Mouse (Mus musculus) liver, embryonic 13.5 days (tissue): ENCODE results near the gene Psmd8. TPM values are rescaled to one million over a fixed set of nuclear protein-coding genes. Genes with fewer than 3 reads are reported as not detected.
"Not testable (repeated sequence)": the region's sequence is repeated elsewhere in the genome, so short reads cannot be mapped to it uniquely, and the experiment has no call there.

ENCODE experiments used
- ATAC-seq: fragments of 200-750 bp; cut with Nextera tagmentation; 2 replicates; pipeline ENCODE4 v1.8.0; 2017; ENCODE audit warnings: low read depth, mild to moderate bottlenecking, moderate number of reproducible peaks, moderate library complexity
- DNase-seq: peaks from one replicate; pipeline ENCODE4 v3.0.0; 2022
- H3K27ac ChIP-seq: fragments of 300-500 bp; sonication (generic); 2 replicates; pipeline ENCODE4 v1.5.1; 2015; ENCODE audit warnings: moderate library complexity, mild to moderate bottlenecking, inconsistent platforms
- H3K27me3 ChIP-seq: fragments of 300-500 bp; sonication (generic); 2 replicates; pipeline ENCODE4 v1.6.1; 2015; ENCODE audit warnings: mild to moderate bottlenecking, inconsistent platforms
- H3K36me3 ChIP-seq: fragments of 300-500 bp; sonication (generic); 2 replicates; pipeline ENCODE4 v1.6.1; 2015; ENCODE audit warnings: mild to moderate bottlenecking, inconsistent platforms
- H3K4me1 ChIP-seq: fragments of 300-500 bp; sonication (generic); replicated peaks from 2 replicates; pipeline ENCODE4 v1.6.1; 2015; ENCODE audit warnings: inconsistent platforms
- H3K4me2 ChIP-seq: fragments of 300-500 bp; sonication (generic); 2 replicates; pipeline ENCODE4 v1.6.1; 2015; ENCODE audit warnings: inconsistent platforms, mild to moderate bottlenecking, moderate library complexity
- H3K4me3 ChIP-seq: fragments of 300-500 bp; sonication (generic); replicated peaks from 2 replicates; pipeline ENCODE4 v1.5.1; 2015; ENCODE audit warnings: mild to moderate bottlenecking, inconsistent platforms
- H3K9ac ChIP-seq: fragments of 300-500 bp; sonication (generic); 2 replicates; pipeline ENCODE4 v1.6.1; 2015; ENCODE audit warnings: mild to moderate bottlenecking, inconsistent platforms
- H3K9me3 ChIP-seq: fragments of 300-500 bp; sonication (generic); replicated peaks from 2 replicates; pipeline ENCODE4 v1.6.1; 2016; ENCODE audit warnings: inconsistent platforms
- WGBS: fragments of 180-500 bp; shearing (Covaris S2); methylation state at CpG from one replicate; pipeline ENCODE4 v1.1.7; 2015; ENCODE audit not compliant: insufficient replicate concordance; 5-methylcytosine and 5-hydroxymethylcytosine counted together
- polyA plus RNA-seq: library from polyadenylated mRNA; unstranded; fragments of >200 nt; fragmentation: Nextera tagmentation; extraction: Ambion mirVana; gene quantifications from 2 replicates; pipeline ENCODE4 v1.2.1, GENCODE M21; 2015

Psmd8 gene
- polyA plus RNA-seq, 1 experiment from 2014 or later = 136 TPM

GRCm38 (mm10) chr7:29211013-29211412 lies 30.5 kb upstream of the Psmd8 start:
- H3K4me1 ChIP-seq = peaks cover 21% of the 10 kb centered on the region
- WGBS = 10% methylated on average over 15 of the region's 15 CpGs
- not testable (repeated sequence) for H3K9ac ChIP-seq, H3K9me3 ChIP-seq, H3K27me3 ChIP-seq, H3K36me3 ChIP-seq
- H3K4me2 ChIP-seq = peak overlapping the region; percentile 67
- DNase-seq (peak; percentile 43), ATAC-seq (peak; percentile 56)
- H3K27ac ChIP-seq = peak overlapping the region; percentile 72; the same call in 1 of the 2 replicates
- H3K4me3 ChIP-seq = peak overlapping the region; percentile 50

GRCm38 (mm10) chr7:29202577-29202976 lies 22.1 kb upstream of the Psmd8 start:
- DNase-seq = no peak
- 56% methylated on average over 6 of the region's 6 CpGs for WGBS

GRCm38 (mm10) chr7:29194230-29194629 lies 13.7 kb upstream of the Psmd8 start:
- not testable (repeated sequence) for H3K4me3 ChIP-seq, H3K9ac ChIP-seq, H3K4me2 ChIP-seq, DNase-seq, H3K27ac ChIP-seq, ATAC-seq, H3K36me3 ChIP-seq, H3K9me3 ChIP-seq, H3K27me3 ChIP-seq, H3K4me1 ChIP-seq
- WGBS = 67% methylated on average over 1 of the region's 1 CpGs

More at GRCm38 (mm10) chr7:29202577-29202976, 22.1 kb upstream of the Psmd8 start:
- H3K4me3 ChIP-seq = no peak overlapping the region
- no peaks in the 10 kb centered on the region for H3K4me1 ChIP-seq
- H3K9ac ChIP-seq = no peak overlapping the region
- ATAC-seq = no peak
- 0 out of 2 replicates have a peak, but pooled peaks cover 2% of the 10 kb centered on the region for H3K27me3 ChIP-seq
- no peak overlapping the region for H3K27ac ChIP-seq
- no peak overlapping the region for H3K4me2 ChIP-seq
- H3K9me3 ChIP-seq = no peaks in the 10 kb centered on the region
- H3K36me3 ChIP-seq = no peaks in the 10 kb centered on the region

- not testable (repeated sequence) for DNase-seq, H3K9ac ChIP-seq, H3K27ac ChIP-seq, H3K4me3 ChIP-seq, ATAC-seq, H3K27me3 ChIP-seq, H3K9me3 ChIP-seq
- Histone ChIP-seq H3K36me3 (peaks cover 17% of the 10 kb centered on the region), H3K4me1 (peaks cover 28% of the 10 kb centered on the region), H3K4me2 (0 out of 2 replicates have a peak overlapping the region, but pooled peaks have one; percentile 91)
- WGBS = 64% methylated on average over 4 of the region's 4 CpGs
Observed at GRCm38 (mm10) chr7:29181323-29181722, 822 bp upstream of the Psmd8 start.

- 40% methylated on average over 5 of the region's 5 CpGs for WGBS
Observed at GRCm38 (mm10) chr7:29180854-29181236, 344 bp upstream of the Psmd8 start.

GRCm38 (mm10) chr7:29179323-29179722 lies 1.2 kb downstream of the Psmd8 start:
- WGBS = 14% methylated on average over 7 of the region's 7 CpGs
- Histone ChIP-seq H3K4me1 (peaks cover 28% of the 10 kb centered on the region), H3K9me3 (no peaks in the 10 kb centered on the region), H3K4me3 (peak overlapping the region; percentile 85), H3K27me3 (no peaks in the 10 kb centered on the region), H3K36me3 (peaks cover 37% of the 10 kb centered on the region), H3K27ac (peak overlapping the region; percentile 59; the same call in 1 of the 2 replicates), H3K9ac (peak overlapping the region; percentile 87), H3K4me2 (peak overlapping the region; percentile 91)
- no peak for DNase-seq
- no peak for ATAC-seq

More at GRCm38 (mm10) chr7:29180854-29181236, 344 bp upstream of the Psmd8 start:
- no peak for DNase-seq
- peaks cover 22% of the 10 kb centered on the region for H3K36me3 ChIP-seq
- peak overlapping the region; percentile 50; the same call in 1 of the 2 replicates for H3K9ac ChIP-seq
- peak overlapping the region; percentile 85 for H3K4me3 ChIP-seq
- no peaks in the 10 kb centered on the region for H3K9me3 ChIP-seq
- H3K4me1 ChIP-seq = peaks cover 28% of the 10 kb centered on the region
- no peaks in the 10 kb centered on the region for H3K27me3 ChIP-seq
- H3K4me2 ChIP-seq = peak overlapping the region; percentile 91
- ATAC-seq = no peak
- peak overlapping the region; percentile 43 for H3K27ac ChIP-seq

GRCm38 (mm10) chr7:29178106-29178505 lies 2.4 kb downstream of the Psmd8 start:
- no peak overlapping the region for H3K9ac ChIP-seq
- peaks cover 8% of the 10 kb centered on the region for H3K27me3 ChIP-seq
- DNase-seq = no peak
- peaks cover 28% of the 10 kb centered on the region for H3K4me1 ChIP-seq
- H3K27ac ChIP-seq = no peak overlapping the region
- no peaks in the 10 kb centered on the region for H3K9me3 ChIP-seq
- ATAC-seq = no peak
- peak overlapping the region; percentile 85; the same call in 1 of the 2 replicates for H3K4me3 ChIP-seq
- WGBS = 91% methylated on average over 4 of the region's 4 CpGs
- H3K36me3 ChIP-seq = peaks cover 49% of the 10 kb centered on the region
- no peak overlapping the region; the same call in 1 of the 2 replicates for H3K4me2 ChIP-seq

GRCm38 (mm10) chr7:29172390-29173016 lies 8.0 kb downstream of the Psmd8 start:
- Histone ChIP-seq H3K36me3 (peaks cover 45% of the 10 kb centered on the region), H3K4me2 (peak overlapping the region; percentile 74; the same call in 1 of the 2 replicates), H3K4me3 (no peak overlapping the region), H3K4me1 (peaks cover 37% of the 10 kb centered on the region), H3K9me3 (no peaks in the 10 kb centered on the region), H3K9ac (no peak overlapping the region), H3K27ac (no peak overlapping the region), H3K27me3 (peaks cover 64% of the 10 kb centered on the region)
- 54% methylated on average over 32 of the region's 32 CpGs for WGBS
- ATAC-seq (no peak), DNase-seq (no peak)

GRCm38 (mm10) chr7:29171562-29172097 lies 8.9 kb downstream of the Psmd8 start:
- peak overlapping the region; percentile 74 for H3K4me2 ChIP-seq
- peaks cover 40% of the 10 kb centered on the region for H3K36me3 ChIP-seq
- peak overlapping the region; percentile 54; the same call in 1 of the 2 replicates for H3K9ac ChIP-seq
- no peak overlapping the region for H3K27ac ChIP-seq
- 7% methylated on average over 34 of the region's 34 CpGs for WGBS
- no peak for DNase-seq
- peaks cover 71% of the 10 kb centered on the region for H3K27me3 ChIP-seq
- ATAC-seq = no peak
- peak overlapping the region; percentile 56 for H3K4me3 ChIP-seq
- H3K4me1 ChIP-seq = peaks cover 37% of the 10 kb centered on the region
- no peaks in the 10 kb centered on the region for H3K9me3 ChIP-seq

DNA sequence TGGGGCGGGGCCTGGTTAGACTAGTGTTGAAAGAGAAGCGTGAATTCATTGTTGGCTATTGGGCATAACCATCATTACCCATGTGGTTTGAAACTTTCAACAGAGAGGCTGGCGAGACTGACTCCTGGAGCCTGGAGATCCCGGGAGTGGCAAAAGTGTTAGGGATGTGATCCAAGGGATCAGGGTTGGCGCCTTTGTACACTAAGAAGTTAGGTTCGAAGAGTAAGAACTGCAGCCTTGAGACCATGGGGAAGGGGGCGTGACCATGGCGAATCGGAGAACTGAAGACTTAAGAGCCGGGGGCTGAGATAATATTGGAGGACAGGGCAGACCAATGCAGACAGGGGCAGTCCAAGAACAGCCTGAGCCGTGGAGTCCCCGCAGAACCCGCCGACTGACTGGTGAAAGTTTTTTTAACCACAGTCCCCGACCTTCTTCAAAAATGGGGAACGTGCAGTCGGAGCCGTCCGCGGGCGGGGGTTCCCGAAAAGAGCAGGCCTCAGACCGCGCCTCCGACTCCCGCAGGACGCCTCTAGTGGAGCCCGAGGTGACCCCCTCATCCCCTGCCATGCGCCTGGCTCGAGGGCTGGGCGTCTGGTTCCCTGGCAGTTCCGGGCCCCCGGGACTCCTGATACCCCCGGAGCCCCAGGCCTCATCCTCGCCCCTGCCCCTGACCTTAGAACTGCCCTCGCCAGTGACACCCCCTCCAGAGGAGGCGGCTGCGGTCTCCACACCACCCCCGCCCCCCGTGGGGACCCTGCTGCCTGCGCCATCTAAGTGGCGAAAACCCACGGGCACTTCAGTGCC lies 9.5 kb downstream of the Psmd8 start:
- Histone ChIP-seq H3K9ac (peak overlapping the region; percentile 54), H3K27ac (no peak overlapping the region), H3K4me3 (peak overlapping the region; percentile 56), H3K9me3 (no peaks in the 10 kb centered on the region), H3K36me3 (peaks cover 33% of the 10 kb centered on the region), H3K4me2 (peak overlapping the region; percentile 74), H3K27me3 (peaks cover 77% of the 10 kb centered on the region), H3K4me1 (peaks cover 37% of the 10 kb centered on the region)
- ATAC-seq (no peak), DNase-seq (no peak)
- WGBS = under 1% methylated on average over 43 of the region's 43 CpGs

DNA sequence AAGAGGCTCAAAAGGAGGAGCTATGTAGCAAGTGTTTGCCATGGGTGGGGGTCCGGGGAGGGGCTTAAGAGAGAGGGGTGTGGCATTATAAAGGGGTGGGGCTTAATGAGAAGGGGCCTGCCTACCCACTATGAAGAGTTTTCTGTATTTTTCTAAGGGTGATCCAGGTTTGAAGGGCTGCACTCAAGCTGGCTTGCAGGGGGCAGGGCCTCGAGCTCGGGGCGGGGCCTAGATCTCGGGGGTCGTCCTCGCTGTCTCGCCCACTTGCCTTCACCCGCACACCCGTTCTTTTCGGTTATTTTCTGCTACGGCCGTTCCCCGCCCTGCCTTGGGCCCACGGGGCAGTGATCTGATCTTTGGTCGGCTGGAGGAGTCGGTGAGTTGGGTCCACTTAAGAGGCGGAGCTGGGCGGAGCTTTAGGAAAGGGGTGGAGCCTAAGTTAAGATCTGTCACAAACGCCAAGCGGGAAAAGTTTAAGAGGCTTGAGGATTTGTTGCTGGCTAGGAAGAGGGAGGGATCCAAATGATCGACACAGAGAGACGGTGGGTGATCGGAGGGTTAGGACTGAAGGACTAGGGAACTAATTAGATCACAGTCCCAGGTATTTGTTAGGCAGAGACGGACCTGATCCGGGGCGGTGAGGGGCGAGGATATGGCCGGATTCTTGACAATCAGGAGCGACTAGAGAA lies 10.3 kb downstream of the Psmd8 start, which contains the start of the genes Ggn and Spred3:
Ggn (plus strand) TSS at position 145 of the 689 bp plus-strand sequence.
Spred3 (minus strand) TSS at position 346 of the 689 bp plus-strand sequence.
- peaks cover 79% of the 10 kb centered on the region for H3K27me3 ChIP-seq
- WGBS = under 1% methylated on average over 30 of the region's 30 CpGs
- peak within 1 kb of the TSS; percentile 74 for H3K4me2 ChIP-seq
- no peaks in the 10 kb centered on the region for H3K9me3 ChIP-seq
- H3K27ac ChIP-seq = no peak within 1 kb of the TSS
- H3K4me1 ChIP-seq = peaks cover 37% of the 10 kb centered on the region
- H3K4me3 ChIP-seq = peak within 1 kb of the TSS; percentile 56
- peak within 1 kb of the TSS; percentile 54 for H3K9ac ChIP-seq
- H3K36me3 ChIP-seq = peaks cover 26% of the 10 kb centered on the region
- DNase-seq = peak; percentile 63
- peak; percentile 49 for ATAC-seq
